Mouse (Mus musculus) adrenal gland, postnatal 10 days (tissue): ENCODE measurements at regions not wholly inside any gene's neighbourhood (a gene's known extent, or its start where the extent isn't known, plus 50 kb on each side); places are given as distances from the start of the nearest gene placed in this dataset.
A peak's percentile ranks its signal among the peaks of the same experiment; 100 is the strongest.

Experiments used
- DNase-seq: peaks from one replicate; pipeline ENCODE4 v3.0.0; 2021; ENCODE audit warnings: mixed read lengths

GRCm38 (mm10) chrX:11387200-11387940 lies 59.7 kb downstream of the H2al1j start:
- no peak for DNase-seq

GRCm38 (mm10) chrX:11388860-11389259 lies 61.2 kb downstream of the H2al1j start:
- DNase-seq: no peak

DNA sequence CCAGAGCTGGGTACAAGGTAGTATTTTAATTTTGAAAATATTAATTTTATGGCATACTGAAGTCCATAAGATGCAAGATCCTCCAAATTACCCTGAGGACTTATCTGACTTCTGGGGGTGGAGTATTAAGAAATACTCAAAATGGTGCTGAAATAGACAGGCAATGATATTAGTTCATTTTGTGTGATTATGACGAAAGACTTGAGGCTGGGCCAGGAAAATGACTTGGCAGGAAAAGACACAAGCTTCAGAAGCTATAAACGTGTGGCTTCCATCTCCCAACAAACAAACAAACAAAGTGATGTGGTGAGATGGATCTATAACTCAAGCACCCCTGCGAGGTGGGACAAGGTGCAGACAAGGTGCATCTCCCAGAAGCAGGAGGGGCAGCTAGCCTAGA lies 72.8 kb downstream of the H2al1j start:
- peak; percentile 22 for DNase-seq

DNA sequence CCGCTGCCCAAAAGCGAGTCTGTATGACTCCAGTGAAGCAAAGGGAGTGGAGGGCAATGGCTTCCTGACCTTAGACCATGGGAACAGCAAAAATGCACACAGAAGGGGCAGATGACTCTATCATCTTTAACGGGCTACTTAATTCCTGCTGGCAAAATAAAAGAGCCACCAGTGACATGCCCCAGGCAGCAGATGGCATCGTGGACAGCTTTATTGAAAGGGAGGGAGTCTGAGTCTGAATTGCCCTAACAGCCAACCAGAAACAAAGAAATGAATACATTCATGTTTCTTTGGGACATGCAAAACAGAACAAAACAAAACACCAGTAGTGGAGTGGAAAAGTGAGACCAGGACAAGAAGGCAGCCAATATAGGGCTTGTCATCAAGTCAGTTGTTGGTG lies 76.7 kb downstream of the H2al1j start:
- DNase-seq: no peak

DNA sequence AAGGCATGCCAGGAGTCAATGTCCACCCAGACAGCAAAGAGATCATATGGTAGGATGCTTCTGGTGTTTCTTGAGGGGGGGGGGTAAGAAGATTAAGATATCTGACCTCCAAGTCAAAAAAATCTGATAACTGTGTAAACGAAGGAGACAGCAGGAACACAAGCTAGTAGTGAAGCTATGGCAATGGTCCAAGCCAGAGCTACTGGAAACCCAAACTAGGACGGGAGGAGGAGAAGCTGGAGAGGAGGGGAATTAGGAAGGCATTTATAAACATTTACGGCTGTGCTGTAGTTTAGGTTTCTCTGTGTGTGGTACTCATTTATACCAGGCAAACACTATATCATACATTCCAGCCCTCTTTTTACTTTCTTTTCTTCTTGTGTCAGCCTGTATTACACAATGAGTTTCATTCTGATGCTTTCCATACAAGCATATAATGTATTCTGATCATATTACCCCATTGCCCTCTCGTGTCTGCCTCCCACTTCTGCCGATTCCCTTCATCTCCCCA lies 84.7 kb downstream of the H2al1j start:
- DNase-seq: no peak

DNA sequence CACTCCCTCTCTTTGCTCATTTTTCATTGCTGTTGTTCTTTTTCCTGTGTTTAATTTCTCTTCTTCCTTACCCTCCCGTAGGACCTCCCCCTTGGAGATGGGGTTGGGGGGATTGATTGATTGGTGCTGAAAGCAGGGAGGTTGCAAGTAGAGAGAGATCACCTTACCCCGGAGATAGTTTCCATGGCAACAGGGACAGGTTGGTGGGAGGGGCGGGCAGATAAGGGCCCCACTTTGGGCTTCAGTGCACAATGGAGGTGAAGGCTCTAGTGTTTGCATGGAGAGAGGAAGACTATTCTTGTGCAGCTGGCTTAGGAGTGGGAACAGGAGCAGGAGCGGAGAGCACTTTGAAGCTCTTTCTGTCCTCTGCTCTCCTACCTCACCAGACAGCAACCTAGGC lies 88.0 kb downstream of the H2al1j start:
- DNase-seq: no peak

DNA sequence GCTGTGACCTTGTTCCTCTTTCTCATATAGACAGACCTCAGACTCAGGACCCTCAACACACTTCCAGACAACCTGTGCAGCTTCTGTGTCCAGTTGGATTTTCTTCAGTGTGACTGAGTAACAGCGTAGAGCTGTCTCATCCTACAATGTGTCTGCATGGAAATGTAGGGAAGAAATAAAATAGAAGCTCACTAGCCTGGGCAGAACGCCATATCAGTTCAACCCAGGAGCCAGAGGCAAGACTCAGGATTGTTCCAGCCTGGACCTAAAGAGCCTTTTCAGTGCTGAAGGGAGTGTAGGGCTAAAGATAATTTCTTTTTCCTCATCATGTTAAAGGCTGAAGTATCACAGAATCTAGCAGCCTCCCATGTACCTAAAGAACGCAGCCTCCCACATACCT lies 88.9 kb downstream of the H2al1j start:
- DNase-seq: no peak

DNA sequence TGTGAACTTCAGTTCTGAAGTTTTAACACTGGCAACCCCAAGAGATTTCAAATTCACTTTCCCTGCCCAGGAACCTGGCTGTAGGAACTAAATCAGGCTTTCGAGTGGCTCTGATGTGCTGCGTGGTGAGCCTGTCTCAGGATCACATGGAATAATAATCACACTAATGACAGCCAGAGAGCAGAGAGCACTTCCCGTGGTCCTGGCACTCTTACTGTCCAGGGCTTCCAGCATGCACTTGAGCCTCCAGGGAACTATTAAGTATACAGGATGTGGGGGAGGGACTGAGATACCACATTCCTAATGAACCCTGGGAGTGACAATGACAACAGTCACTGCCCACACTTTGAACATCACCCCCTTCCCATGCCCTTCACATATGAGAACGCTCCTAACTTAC lies 90.2 kb downstream of the H2al1j start:
- DNase-seq: no peak

DNA sequence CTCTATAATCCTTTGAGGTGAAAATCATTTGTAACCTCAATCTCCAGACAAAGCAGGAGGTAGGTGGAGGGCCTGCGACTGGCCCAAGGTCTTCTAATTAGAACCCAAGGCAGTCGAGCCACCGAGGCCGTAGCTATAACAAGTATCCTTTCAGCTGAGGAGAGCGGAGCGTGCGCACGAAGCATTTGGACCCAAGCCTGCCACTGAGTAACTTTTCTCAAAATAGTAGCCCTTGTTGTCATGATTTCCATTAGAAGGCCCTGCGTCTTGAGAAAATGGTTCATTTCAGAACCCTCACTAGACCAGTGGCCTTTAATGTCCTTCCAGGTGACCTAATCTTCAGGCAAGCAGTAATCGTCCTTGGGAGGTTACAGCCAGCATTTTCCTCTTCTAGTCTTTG lies 90.6 kb downstream of the H2al1j start:
- no peak for DNase-seq

- no peak for DNase-seq
Observed at GRCm38 (mm10) chrX:11419162-11419631, 91.6 kb downstream of the H2al1j start.

- DNase-seq: no peak
Observed at GRCm38 (mm10) chrX:11432403-11433004, 104.9 kb downstream of the H2al1j start.

DNA sequence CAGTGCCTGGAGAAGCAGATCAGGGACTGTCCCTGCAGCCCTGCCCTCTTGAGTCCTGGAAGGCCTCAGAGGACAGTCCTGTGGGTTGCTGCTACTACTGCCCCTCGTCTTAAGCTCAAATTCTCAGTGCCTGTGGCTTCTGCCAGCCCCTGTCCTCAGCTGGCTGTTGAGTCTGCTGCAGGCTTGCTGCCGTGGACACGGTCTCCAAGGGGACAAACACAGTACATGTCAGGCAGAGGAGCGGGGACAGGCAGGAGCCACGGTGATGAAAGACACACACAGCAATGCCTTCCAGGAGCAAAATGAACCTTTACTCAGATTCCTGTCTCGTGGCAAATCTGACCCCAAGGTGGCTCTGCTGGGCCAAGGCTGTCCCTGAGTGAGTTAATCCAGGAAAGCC lies 107.7 kb downstream of the H2al1j start:
- peak; percentile 24 for DNase-seq

DNA sequence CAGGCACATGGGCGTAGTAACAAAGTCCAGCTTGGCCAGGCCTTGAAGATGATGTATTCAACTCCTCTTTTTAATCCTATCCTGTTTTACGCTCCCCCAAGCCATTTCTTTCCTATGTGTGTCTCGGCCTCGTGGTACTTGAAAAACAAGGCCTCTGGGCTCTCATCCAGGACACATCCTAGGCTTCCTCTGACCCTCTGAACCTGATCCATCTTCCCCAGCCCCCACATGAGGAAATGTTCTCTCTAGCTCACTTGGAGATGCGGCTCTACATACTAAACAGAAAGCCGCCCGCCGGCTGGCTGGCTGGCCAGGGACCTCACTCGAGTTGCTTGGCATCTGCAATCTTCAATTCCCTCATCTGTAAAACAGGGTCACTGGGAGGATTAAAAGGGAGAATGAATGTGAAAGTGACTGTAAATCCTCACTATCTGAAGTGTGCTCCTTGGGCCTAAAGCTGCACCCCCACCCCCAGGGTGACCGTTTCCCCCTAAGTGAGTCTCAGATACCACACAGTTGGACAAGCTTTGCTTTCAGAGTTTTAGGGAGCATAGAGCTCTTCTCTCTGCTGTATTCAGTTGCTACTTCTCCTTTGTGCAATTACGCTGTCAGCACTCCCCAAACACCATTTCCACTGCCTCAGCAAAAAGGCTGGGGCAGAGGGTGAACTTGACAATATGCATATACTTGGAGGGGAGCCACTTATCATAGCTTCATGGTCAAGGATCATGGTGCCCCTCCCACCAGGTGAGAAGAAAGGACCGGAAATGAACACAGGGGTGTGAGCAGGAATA lies 109.7 kb downstream of the H2al1j start:
- no peak for DNase-seq

DNA sequence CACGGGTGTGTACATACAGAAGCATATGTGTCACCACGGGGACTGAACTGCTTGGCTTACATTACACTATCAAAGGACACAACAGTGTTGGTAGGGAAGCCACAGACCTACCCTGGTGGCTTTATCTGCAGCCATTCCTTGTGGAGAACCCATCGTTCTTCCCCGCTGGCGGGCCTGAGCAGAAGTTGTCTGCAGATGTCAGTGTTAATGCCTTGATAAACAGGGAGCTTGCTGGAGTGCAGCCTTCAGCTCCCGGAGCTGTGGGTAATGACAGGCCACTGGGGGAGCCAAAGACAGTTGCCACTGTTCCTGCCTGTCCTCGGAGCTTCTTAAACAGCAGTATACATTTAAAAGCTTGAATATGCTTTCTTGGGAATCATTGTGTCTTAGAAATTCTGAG lies 115.9 kb downstream of the H2al1j start:
- DNase-seq: no peak

GRCm38 (mm10) chrX:11444261-11444725 lies 116.7 kb downstream of the H2al1j start:
- DNase-seq: peak; percentile 72

- DNase-seq: peak; percentile 33
Observed at GRCm38 (mm10) chrX:11448711-11449110, 121.1 kb downstream of the H2al1j start.

GRCm38 (mm10) chrX:11458521-11458920 lies 130.9 kb downstream of the H2al1j start:
- DNase-seq: no peak

- DNase-seq: no peak
Observed at GRCm38 (mm10) chrX:11463955-11464511, 136.4 kb downstream of the H2al1j start.

DNA sequence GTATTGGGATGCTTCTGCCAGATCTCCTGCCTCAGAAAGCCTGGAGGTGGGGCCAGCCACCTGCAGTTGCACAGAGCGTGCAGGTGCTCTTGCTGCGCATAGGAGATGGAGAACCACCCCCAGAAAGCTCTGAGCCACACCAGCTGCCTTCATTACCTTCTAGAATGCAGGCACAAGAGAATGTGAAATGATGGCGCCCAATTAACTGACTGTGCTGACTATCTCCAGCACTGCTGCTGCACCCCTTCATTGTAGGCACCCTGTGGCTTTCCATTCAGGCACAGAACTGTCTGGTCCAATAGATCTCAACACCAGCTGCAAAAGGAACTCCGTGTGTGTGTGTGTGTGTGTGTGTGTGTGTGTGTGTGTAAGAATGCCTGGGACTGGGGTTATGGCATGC lies 138.6 kb downstream of the H2al1j start:
- DNase-seq: no peak

DNA sequence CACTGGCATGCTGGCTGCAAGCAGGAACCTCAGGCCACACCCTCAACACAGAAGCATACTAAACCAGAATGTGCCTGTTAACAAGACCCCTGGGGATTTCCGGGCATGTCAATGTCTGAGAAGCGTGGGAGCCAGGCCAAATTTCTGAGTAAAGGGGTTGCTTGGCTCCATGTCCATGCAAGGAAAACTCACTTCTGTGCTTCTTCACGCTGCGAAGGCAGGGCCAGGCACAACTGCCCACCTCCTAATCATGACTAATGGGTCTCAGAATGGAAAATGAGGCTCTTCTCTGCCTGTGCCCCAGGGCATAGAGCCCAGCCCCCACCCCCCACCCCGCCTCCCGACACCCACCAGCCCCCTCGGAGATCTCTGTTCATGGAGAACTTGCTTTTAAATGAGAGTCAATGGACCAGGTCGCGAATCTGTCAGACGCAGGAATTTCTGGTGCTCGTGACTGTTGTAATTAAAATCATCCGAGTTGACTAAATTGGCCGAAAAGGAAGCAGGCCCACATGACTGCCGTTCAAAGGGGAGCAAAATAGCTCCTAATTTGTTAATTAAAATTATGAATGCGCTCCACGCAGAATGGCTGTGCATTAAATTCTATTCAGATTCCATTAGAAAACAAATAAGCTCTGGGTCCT lies 152.2 kb downstream of the H2al1j start:
- DNase-seq: no peak

DNA sequence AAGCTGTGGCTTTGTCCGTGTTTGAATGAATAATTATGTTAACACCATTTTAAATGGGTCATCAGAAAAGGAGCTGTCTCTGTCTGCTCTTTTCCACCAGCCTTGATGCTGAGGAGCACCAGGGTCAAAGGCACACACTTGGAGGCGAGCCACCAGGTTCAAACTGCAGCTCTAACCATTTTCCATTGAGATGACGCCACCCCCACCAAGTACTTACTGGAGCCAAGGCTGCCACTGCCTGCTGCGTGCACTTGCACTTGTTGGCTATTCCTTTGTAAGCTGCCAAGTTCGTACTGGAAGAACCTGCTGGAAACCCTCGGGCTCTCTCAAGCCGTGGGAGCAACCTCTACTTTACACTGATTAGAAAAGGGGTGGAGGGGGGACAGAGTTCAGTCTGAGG lies 154.5 kb downstream of the H2al1j start:
- DNase-seq: peak; percentile 64

DNA sequence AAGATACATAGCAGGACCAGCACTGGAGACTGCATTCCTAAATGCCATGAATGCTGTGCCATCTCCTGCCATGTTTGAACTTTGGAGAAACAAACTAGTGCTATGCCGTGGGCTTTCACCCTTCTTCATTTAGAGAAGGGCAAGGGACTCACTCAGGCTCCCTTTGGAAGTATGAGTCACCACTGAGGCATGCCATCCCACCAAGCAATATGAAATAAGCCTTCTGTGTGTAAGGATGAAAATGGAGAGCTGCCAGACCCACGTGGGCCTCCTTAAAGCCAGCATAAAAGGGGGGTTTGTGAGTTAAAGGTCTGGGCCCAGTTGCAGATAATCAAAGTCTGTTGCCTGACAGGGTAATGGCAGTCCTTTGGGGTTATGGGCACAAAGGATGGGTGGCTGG lies 159.0 kb downstream of the H2al1j start:
- no peak for DNase-seq
